Mouse (Mus musculus): Measurements from ENCODE around the gene Tcf21. TPM values are rescaled to one million over a fixed set of nuclear protein-coding genes. Genes with fewer than 3 reads are reported as not detected.

Gene Tcf21
- polyA plus RNA-seq, 1 experiment = not detected

DNA sequence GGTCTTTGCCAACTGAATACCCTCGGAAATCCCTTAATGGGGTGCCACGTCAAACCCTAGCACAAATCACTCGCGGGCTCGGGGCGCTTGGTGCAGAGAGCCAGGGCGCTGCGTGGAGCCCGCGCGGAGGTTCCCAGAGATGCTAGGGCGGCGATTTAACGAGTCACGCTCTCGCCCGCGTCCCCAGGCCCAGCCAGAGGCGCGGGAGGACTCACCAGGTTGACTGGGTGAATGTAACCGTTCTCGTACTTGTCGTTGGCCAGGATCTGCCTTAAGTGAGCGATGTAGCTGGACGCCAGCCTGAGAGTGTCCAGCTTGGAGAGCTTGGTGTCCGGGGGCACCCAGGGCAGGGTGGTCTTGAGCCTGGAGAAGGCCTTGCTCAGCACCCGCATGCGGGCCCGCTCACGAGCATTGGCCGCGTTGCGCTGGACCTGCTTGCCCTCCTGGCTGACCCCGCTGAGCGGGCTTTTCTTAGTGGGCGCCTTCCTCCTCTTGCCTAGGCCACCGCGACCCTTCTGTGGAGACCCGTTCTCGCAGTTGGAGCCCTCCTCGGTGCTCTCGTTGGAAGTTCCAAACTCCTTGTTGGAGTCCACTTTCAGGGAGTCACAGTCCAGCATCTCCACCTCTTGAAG, 619 bp downstream of the Tcf21 start:
- Histone ChIP-seq H3K79me3 (ENCODE audit: low read depth) (no peaks in the 10 kb centered on the region), H3K79me2 (ENCODE audit: control insufficient read depth, insufficient read depth) (no peaks in the 10 kb centered on the region), H3ac (ENCODE audit: control insufficient read depth, insufficient read length, low read depth) (no peak overlapping the region), H3K4me3 (ENCODE audit: insufficient read depth, poor library complexity, severe bottlenecking) (no peak overlapping the region), H3K36me3 (ENCODE audit: control insufficient read depth, insufficient read depth) (no peaks in the 10 kb centered on the region), H3K27me3 (ENCODE audit: control insufficient read depth, insufficient read depth, insufficient read length) (peaks cover 38% of the 10 kb centered on the region)
- TF ChIP-seq MAX (IDR thresholded peaks at IDR 0.05) (no peak), MYOG (IDR thresholded peaks at IDR 0.05; ENCODE audit: control insufficient read depth, extremely low read depth, insufficient read length) (no peak), CTCF (IDR thresholded peaks at IDR 0.05; ENCODE audit: control insufficient read depth, insufficient read depth, insufficient read length) (no peak), MYOD1 (IDR thresholded peaks at IDR 0.05; ENCODE audit: control insufficient read depth, insufficient read length, low read depth) (no peak), CEBPB (IDR thresholded peaks at IDR 0.05; ENCODE audit: low read depth) (no peak), USF1 (IDR thresholded peaks at IDR 0.05; ENCODE audit: low read depth) (no peak), FOSL1 (IDR thresholded peaks at IDR 0.05; ENCODE audit: insufficient read depth, low read length, poor library complexity, severe bottlenecking) (no peak)

- no peaks in the 10 kb centered on the region for H3K79me2 ChIP-seq (ENCODE audit: control insufficient read depth, insufficient read depth)
- H3K79me3 ChIP-seq (ENCODE audit: low read depth) = no peaks in the 10 kb centered on the region
- H3K4me3 ChIP-seq (ENCODE audit: insufficient read depth, poor library complexity, severe bottlenecking) = no peak overlapping the region
- H3ac ChIP-seq (ENCODE audit: control insufficient read depth, insufficient read length, low read depth) = no peak overlapping the region
- no peak for TF ChIP-seq MYOG (IDR thresholded peaks at IDR 0.05; ENCODE audit: control insufficient read depth, extremely low read depth, insufficient read length)
- no peak for TF ChIP-seq FOSL1 (IDR thresholded peaks at IDR 0.05; ENCODE audit: insufficient read depth, low read length, poor library complexity, severe bottlenecking)
- TF ChIP-seq MAX (IDR thresholded peaks at IDR 0.05) = no peak
- H3K27me3 ChIP-seq (ENCODE audit: control insufficient read depth, insufficient read depth, insufficient read length) = peaks cover 39% of the 10 kb centered on the region
- no peaks in the 10 kb centered on the region for H3K36me3 ChIP-seq (ENCODE audit: control insufficient read depth, insufficient read depth)
Measured at GRCm38 (mm10) chr10:22818600-22819238, 1.3 kb downstream of the Tcf21 start.

GRCm38 (mm10) chr10:22817976-22818375, 2.0 kb downstream of the Tcf21 start:
- H3ac ChIP-seq (ENCODE audit: control insufficient read depth, insufficient read length, low read depth) = no peak overlapping the region
- H3K36me3 ChIP-seq (ENCODE audit: control insufficient read depth, insufficient read depth) = no peaks in the 10 kb centered on the region
- peaks cover 47% of the 10 kb centered on the region for H3K27me3 ChIP-seq (ENCODE audit: control insufficient read depth, insufficient read depth, insufficient read length)
- no peak for TF ChIP-seq MYOG (IDR thresholded peaks at IDR 0.05; ENCODE audit: control insufficient read depth, extremely low read depth, insufficient read length)
- no peak for TF ChIP-seq FOSL1 (IDR thresholded peaks at IDR 0.05; ENCODE audit: insufficient read depth, low read length, poor library complexity, severe bottlenecking)
- TF ChIP-seq MAX (IDR thresholded peaks at IDR 0.05) = no peak
- TF ChIP-seq MYOD1 (IDR thresholded peaks at IDR 0.05; ENCODE audit: control insufficient read depth, insufficient read length, low read depth) = no peak
- TF ChIP-seq CTCF (IDR thresholded peaks at IDR 0.05; ENCODE audit: control insufficient read depth, insufficient read depth, insufficient read length) = no peak
- TF ChIP-seq USF1 (IDR thresholded peaks at IDR 0.05; ENCODE audit: low read depth) = no peak
- no peak for TF ChIP-seq CEBPB (IDR thresholded peaks at IDR 0.05; ENCODE audit: low read depth)
- H3K79me2 ChIP-seq (ENCODE audit: control insufficient read depth, insufficient read depth) = no peaks in the 10 kb centered on the region
- no peak overlapping the region for H3K4me3 ChIP-seq (ENCODE audit: insufficient read depth, poor library complexity, severe bottlenecking)
- H3K79me3 ChIP-seq (ENCODE audit: low read depth) = no peaks in the 10 kb centered on the region

DNA sequence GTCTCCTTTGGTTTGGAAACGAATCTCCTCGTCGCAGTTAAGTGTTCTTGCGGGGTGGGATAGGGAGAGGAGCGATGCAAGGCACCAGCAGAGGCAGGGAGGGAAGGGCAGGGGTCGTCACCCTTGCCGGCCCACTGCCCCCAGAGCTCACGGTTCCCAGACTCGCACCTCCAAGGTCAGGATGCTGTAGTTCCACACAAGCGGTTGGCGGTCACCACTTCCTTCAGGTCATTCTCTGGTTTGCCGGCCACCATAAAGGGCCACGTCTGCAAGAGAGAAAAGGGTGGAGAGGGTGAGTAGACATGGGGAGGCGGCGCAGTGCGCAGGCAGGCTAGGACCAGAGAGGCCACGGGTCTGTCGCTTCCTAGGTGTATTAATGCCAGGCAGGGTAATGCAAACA, 2.4 kb downstream of the Tcf21 start:
- TF ChIP-seq CEBPB (IDR thresholded peaks at IDR 0.05; ENCODE audit: low read depth) (no peak), MYOD1 (IDR thresholded peaks at IDR 0.05; ENCODE audit: control insufficient read depth, insufficient read length, low read depth) (no peak), MAX (IDR thresholded peaks at IDR 0.05) (no peak), CTCF (IDR thresholded peaks at IDR 0.05; ENCODE audit: control insufficient read depth, insufficient read depth, insufficient read length) (no peak), USF1 (IDR thresholded peaks at IDR 0.05; ENCODE audit: low read depth) (no peak), MYOG (IDR thresholded peaks at IDR 0.05; ENCODE audit: control insufficient read depth, extremely low read depth, insufficient read length) (no peak), FOSL1 (IDR thresholded peaks at IDR 0.05; ENCODE audit: insufficient read depth, low read length, poor library complexity, severe bottlenecking) (no peak)
- Histone ChIP-seq H3K36me3 (ENCODE audit: control insufficient read depth, insufficient read depth) (no peaks in the 10 kb centered on the region), H3K79me3 (ENCODE audit: low read depth) (no peaks in the 10 kb centered on the region), H3K4me3 (ENCODE audit: insufficient read depth, poor library complexity, severe bottlenecking) (no peak overlapping the region), H3ac (ENCODE audit: control insufficient read depth, insufficient read length, low read depth) (no peak overlapping the region), H3K27me3 (ENCODE audit: control insufficient read depth, insufficient read depth, insufficient read length) (peaks cover 47% of the 10 kb centered on the region), H3K79me2 (ENCODE audit: control insufficient read depth, insufficient read depth) (no peaks in the 10 kb centered on the region)

GRCm38 (mm10) chr10:22816237-22816762, 3.7 kb downstream of the Tcf21 start:
- no peak for TF ChIP-seq MYOD1 (IDR thresholded peaks at IDR 0.05; ENCODE audit: control insufficient read depth, insufficient read length, low read depth)
- TF ChIP-seq MYOG (IDR thresholded peaks at IDR 0.05; ENCODE audit: control insufficient read depth, extremely low read depth, insufficient read length) = no peak
- TF ChIP-seq CTCF (IDR thresholded peaks at IDR 0.05; ENCODE audit: control insufficient read depth, insufficient read depth, insufficient read length) = no peak
- no peak for TF ChIP-seq MAX (IDR thresholded peaks at IDR 0.05)
- TF ChIP-seq USF1 (IDR thresholded peaks at IDR 0.05; ENCODE audit: low read depth) = no peak
- no peak for TF ChIP-seq FOSL1 (IDR thresholded peaks at IDR 0.05; ENCODE audit: insufficient read depth, low read length, poor library complexity, severe bottlenecking)
- TF ChIP-seq CEBPB (IDR thresholded peaks at IDR 0.05; ENCODE audit: low read depth) = no peak
- Histone ChIP-seq H3K4me3 (ENCODE audit: insufficient read depth, poor library complexity, severe bottlenecking) (no peak overlapping the region), H3ac (ENCODE audit: control insufficient read depth, insufficient read length, low read depth) (no peak overlapping the region), H3K79me2 (ENCODE audit: control insufficient read depth, insufficient read depth) (no peaks in the 10 kb centered on the region), H3K27me3 (ENCODE audit: control insufficient read depth, insufficient read depth, insufficient read length) (peaks cover 52% of the 10 kb centered on the region), H3K79me3 (ENCODE audit: low read depth) (no peaks in the 10 kb centered on the region), H3K36me3 (ENCODE audit: control insufficient read depth, insufficient read depth) (no peaks in the 10 kb centered on the region)
